Mouse (Mus musculus) heart, postnatal 0 days (tissue): ENCODE results near the gene Stmn3.

Experiments
- CTCF ChIP-seq: IDR thresholded peaks from 2 replicates; pipeline ENCODE4 v1.5.1; 2016; ENCODE audit warnings: antibody characterized with exemption, control low read depth, low read depth
- EP300 ChIP-seq: IDR thresholded peaks from 2 replicates; pipeline ENCODE4 v1.6.1; 2016; ENCODE audit warnings: antibody characterized with exemption, low read depth

DNA sequence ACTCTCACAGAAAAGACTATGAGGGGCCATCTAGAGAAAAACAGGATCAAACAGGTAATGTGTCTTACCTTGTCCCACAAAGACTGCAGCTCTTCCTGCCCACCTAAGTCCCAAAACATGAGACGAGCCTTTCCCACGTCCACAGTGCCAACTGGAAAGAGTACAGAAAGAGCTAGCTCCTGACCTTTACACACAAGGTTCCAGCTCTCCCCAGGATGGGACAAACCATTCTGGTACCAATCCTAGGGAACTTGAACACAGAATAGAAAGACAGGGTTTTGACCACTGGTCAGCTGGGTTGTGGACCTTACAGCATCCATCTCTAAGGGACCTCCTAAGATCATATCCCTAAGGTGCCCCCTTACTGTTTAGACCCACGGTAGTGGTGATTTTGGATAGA, 49.6 kb upstream of the Stmn3 start:
- TF ChIP-seq EP300 (no peak), CTCF (no peak)
